Mouse (Mus musculus): ENCODE results near the gene Mep1a.
A peak's percentile ranks its signal among the peaks of the same experiment; 100 is the strongest.

The Mep1a gene

GRCm38 (mm10) chr17:43474775-43475174 lies 27.8 kb downstream of the Mep1a start:
- DNase-seq: no peak

GRCm38 (mm10) chr17:43472558-43472957 lies 30.1 kb downstream of the Mep1a start:
- DNase-seq: no peak

GRCm38 (mm10) chr17:43470039-43470438 lies 32.6 kb downstream of the Mep1a start:
- no peak for DNase-seq

GRCm38 (mm10) chr17:43460245-43461181 lies 42.1 kb downstream of the Mep1a start:
- DNase-seq: peak; percentile 21

- DNase-seq: no peak
Measured at GRCm38 (mm10) chr17:43459737-43460230, 42.8 kb downstream of the Mep1a start.

- DNase-seq: peak; percentile 46
Measured at GRCm38 (mm10) chr17:43458598-43458997, 44.0 kb downstream of the Mep1a start.

GRCm38 (mm10) chr17:43451216-43451615 lies 51.4 kb downstream of the Mep1a start:
- DNase-seq: no peak

GRCm38 (mm10) chr17:43434485-43434884 lies 68.1 kb downstream of the Mep1a start:
- no peak for DNase-seq

GRCm38 (mm10) chr17:43431692-43432091 lies 70.9 kb downstream of the Mep1a start:
- no peak for DNase-seq

Data from cerebellum, adult 8-10 months (tissue).